Mouse (Mus musculus) heart, adult 2 months (tissue): ENCODE measurements at regions not wholly inside any gene's neighbourhood (a gene's known extent, or its start where the extent isn't known, plus 50 kb on each side); places are given as distances from the start of the nearest gene placed in this dataset.
"Not testable (repeated sequence)": the region's sequence is repeated elsewhere in the genome, so short reads cannot be mapped to it uniquely, and the experiment has no call there.

Experiments
- DNase-seq, 2 experiments: peaks; one replicate each; pipeline ENCODE4 v3.0.0; 2021
- H3K27ac ChIP-seq: fragments of 200-600 bp; 2 replicates; pipeline ENCODE4 v1.8.1; 2022
- H3K27me3 ChIP-seq: fragments of 200-500 bp; 2 replicates; pipeline ENCODE4 v1.6.1; 2012; ENCODE audit warnings: mild to moderate bottlenecking, low read length, inconsistent platforms, mixed read lengths; ENCODE audit not compliant: control insufficient read depth, insufficient read depth
- H3K36me3 ChIP-seq: fragments of 200-500 bp; 2 replicates; pipeline ENCODE4 v1.6.1; 2012; ENCODE audit warnings: low read length, inconsistent platforms; ENCODE audit not compliant: control insufficient read depth, insufficient read depth
- H3K4me1 ChIP-seq: fragments of 200-500 bp; 2 replicates; pipeline ENCODE4 v1.6.1; 2011; ENCODE audit warnings: low read length; ENCODE audit not compliant: control insufficient read depth, insufficient read depth
- H3K4me3 ChIP-seq: fragments of 200-600 bp; 2 replicates; pipeline ENCODE4 v1.8.1; 2022
- H3K79me2 ChIP-seq: fragments of 200-500 bp; replicated peaks from 2 replicates; pipeline ENCODE4 v1.6.1; 2012; ENCODE audit warnings: mild to moderate bottlenecking, inconsistent platforms, low read length, moderate library complexity, mixed read lengths; ENCODE audit not compliant: control insufficient read depth, insufficient read depth
- H3K9ac ChIP-seq: fragments of 200-500 bp; 2 replicates; pipeline ENCODE4 v1.6.1; 2012; ENCODE audit warnings: low read depth, mild to moderate bottlenecking, control low read depth, inconsistent platforms, low read length, mixed read lengths
- CTCF ChIP-seq: fragments of 200-600 bp; IDR thresholded peaks from 2 replicates; pipeline ENCODE4 v1.8.1; 2022; ENCODE audit warnings: antibody characterized with exemption, mild to moderate bottlenecking, moderate library complexity
- EP300 ChIP-seq: fragments of 200-500 bp; IDR thresholded peaks from 2 replicates; pipeline ENCODE4 v1.6.1; 2011; ENCODE audit warnings: low read depth, low read length, control low read depth; ENCODE audit not compliant: insufficient read depth
- POLR2A ChIP-seq: fragments of 200-500 bp; IDR thresholded peaks from 2 replicates; pipeline ENCODE4 v1.6.1; 2011; ENCODE audit warnings: mild to moderate bottlenecking, low read depth, low read length, control low read depth; ENCODE audit not compliant: insufficient read depth
- WGBS: fragments of 180-500 bp; shearing (Covaris S2); methylation state at CpG from one replicate; pipeline ENCODE4 v1.1.7; 2018; 5-methylcytosine and 5-hydroxymethylcytosine counted together
- intact Hi-C: fragments of 180-260 bp; cut with DNase I; formaldehyde crosslinking; loops from one replicate; pipeline ENCODE4 v1.15.1; 2025

GRCm38 (mm10) chr8:4934551-4934950 lies 155.2 kb upstream of the Shcbp1 start:
- Histone ChIP-seq H3K79me2 (no peaks in the 10 kb centered on the region), H3K27me3 (no peaks in the 10 kb centered on the region), H3K9ac (no peak overlapping the region), H3K4me3 (no peak overlapping the region), H3K27ac (no peak overlapping the region), H3K4me1 (no peaks in the 10 kb centered on the region), H3K36me3 (no peaks in the 10 kb centered on the region)
- intact Hi-C loops, result no loop called here
- DNase-seq, result no peak
- TF ChIP-seq CTCF (no peak), POLR2A (no peak), EP300 (no peak)

- Histone ChIP-seq H3K9ac (no peak overlapping the region), H3K4me3 (no peak overlapping the region), H3K36me3 (no peaks in the 10 kb centered on the region), H3K4me1 (no peaks in the 10 kb centered on the region), H3K27me3 (no peaks in the 10 kb centered on the region), H3K79me2 (no peaks in the 10 kb centered on the region), H3K27ac (no peak overlapping the region)
- TF ChIP-seq POLR2A (no peak), EP300 (no peak), CTCF (no peak)
- WGBS, result 62% methylated on average over 2 of the region's 2 CpGs
- DNase-seq, result no peak
- intact Hi-C loops, result no loop called here
Measured at GRCm38 (mm10) chr8:4934035-4934434, 154.7 kb upstream of the Shcbp1 start.

GRCm38 (mm10) chr8:4916447-4916846 lies 137.1 kb upstream of the Shcbp1 start:
- intact Hi-C loops, result no loop called here
- Histone ChIP-seq H3K4me1 (no peaks in the 10 kb centered on the region), H3K36me3 (no peaks in the 10 kb centered on the region), H3K9ac (no peak overlapping the region), H3K4me3 (no peak overlapping the region), H3K27ac (no peak overlapping the region), H3K27me3 (no peaks in the 10 kb centered on the region), H3K79me2 (no peaks in the 10 kb centered on the region)
- TF ChIP-seq EP300 (no peak), POLR2A (no peak)
- DNase-seq, result no peak

GRCm38 (mm10) chr8:4895046-4895445 lies 115.7 kb upstream of the Shcbp1 start:
- intact Hi-C loops, result no loop called here
- no peak overlapping the region for H3K9ac ChIP-seq
- WGBS, result 63% methylated on average over 2 of the region's 2 CpGs

GRCm38 (mm10) chr8:4868761-4869160 lies 89.4 kb upstream of the Shcbp1 start:
- intact Hi-C loops, result not testable (repeated sequence)

More at GRCm38 (mm10) chr8:4895046-4895445, 115.7 kb upstream of the Shcbp1 start:
- no peak for DNase-seq
- no peaks in the 10 kb centered on the region for H3K36me3 ChIP-seq
- no peak overlapping the region for H3K4me3 ChIP-seq
- TF ChIP-seq CTCF (no peak), EP300 (no peak), POLR2A (no peak)
- H3K27me3 ChIP-seq, result no peaks in the 10 kb centered on the region
- no peaks in the 10 kb centered on the region for H3K79me2 ChIP-seq
- no peak overlapping the region for H3K27ac ChIP-seq
- H3K4me1 ChIP-seq, result no peaks in the 10 kb centered on the region

GRCm38 (mm10) chr8:4839087-4839486 lies 59.7 kb upstream of the Shcbp1 start:
- Histone ChIP-seq H3K4me3 (no peak overlapping the region), H3K27me3 (no peaks in the 10 kb centered on the region), H3K36me3 (no peaks in the 10 kb centered on the region), H3K9ac (no peak overlapping the region), H3K4me1 (no peaks in the 10 kb centered on the region; the same call in 1 of the 2 replicates), H3K79me2 (no peaks in the 10 kb centered on the region), H3K27ac (no peak overlapping the region)
- TF ChIP-seq EP300 (peak; percentile 54; the same call in 1 of the 2 replicates), POLR2A (no peak)
- intact Hi-C loops, result no loop called here
- DNase-seq, result peak; percentile 18 to 40
- 55% methylated on average over 3 of the region's 3 CpGs for WGBS

More at GRCm38 (mm10) chr8:4868761-4869160, 89.4 kb upstream of the Shcbp1 start:
- H3K4me1 ChIP-seq, H3K27ac ChIP-seq, H3K9ac ChIP-seq, H3K4me3 ChIP-seq, DNase-seq, H3K27me3 ChIP-seq, H3K36me3 ChIP-seq, H3K79me2 ChIP-seq: not testable (repeated sequence)
- 82% methylated on average over 7 of the region's 7 CpGs for WGBS

- intact Hi-C loops, result no loop called here
Measured at GRCm38 (mm10) chr8:4838527-4838926, 59.2 kb upstream of the Shcbp1 start.

More at GRCm38 (mm10) chr8:4838527-4838926, 59.2 kb upstream of the Shcbp1 start:
- Histone ChIP-seq H3K4me3 (no peak overlapping the region), H3K9ac (no peak overlapping the region), H3K27me3 (no peaks in the 10 kb centered on the region), H3K36me3 (no peaks in the 10 kb centered on the region), H3K79me2 (no peaks in the 10 kb centered on the region), H3K4me1 (no peaks in the 10 kb centered on the region; the same call in 1 of the 2 replicates), H3K27ac (no peak overlapping the region)
- TF ChIP-seq POLR2A, result no peak
- no peak for TF ChIP-seq CTCF
- TF ChIP-seq EP300, result no peak
- DNase-seq, result no peak
